Mouse (Mus musculus) lung, adult 2 months (tissue): ENCODE results near the gene Aox1.

Experiments used
- CTCF ChIP-seq: fragments of 200-500 bp; IDR thresholded peaks from 2 replicates; pipeline ENCODE4 v1.5.1; 2011; ENCODE audit warnings: mild to moderate bottlenecking, low read length, control low read depth; ENCODE audit not compliant: insufficient read depth
- POLR2A ChIP-seq: fragments of 200-500 bp; IDR thresholded peaks from 2 replicates; pipeline ENCODE4 v1.6.1; 2011; ENCODE audit warnings: low read depth, mild to moderate bottlenecking, control low read depth, low read length, borderline replicate concordance; ENCODE audit errors: extremely low read depth

GRCm38 (mm10) chr1:58112880-58113279, 83.1 kb downstream of the Aox1 start, which contains the start of gene Aox3:
- TF ChIP-seq CTCF (peak; percentile 67), POLR2A (peak; percentile 48; the same call in 1 of the 2 replicates)
